Mouse (Mus musculus) mouse trophoblast stem cell (cell line): ENCODE data around the gene Cytl1.

ENCODE experiments used
- in situ Hi-C, 2 experiments: fragments of 300-500 bp; cut with MseI, MboI; formaldehyde crosslinking; loops; 2 replicates in 1 of 2; 3 replicates in 1 of 2; pipeline ENCODE4 v1.15.1; 2025

Cytl1 gene

DNA sequence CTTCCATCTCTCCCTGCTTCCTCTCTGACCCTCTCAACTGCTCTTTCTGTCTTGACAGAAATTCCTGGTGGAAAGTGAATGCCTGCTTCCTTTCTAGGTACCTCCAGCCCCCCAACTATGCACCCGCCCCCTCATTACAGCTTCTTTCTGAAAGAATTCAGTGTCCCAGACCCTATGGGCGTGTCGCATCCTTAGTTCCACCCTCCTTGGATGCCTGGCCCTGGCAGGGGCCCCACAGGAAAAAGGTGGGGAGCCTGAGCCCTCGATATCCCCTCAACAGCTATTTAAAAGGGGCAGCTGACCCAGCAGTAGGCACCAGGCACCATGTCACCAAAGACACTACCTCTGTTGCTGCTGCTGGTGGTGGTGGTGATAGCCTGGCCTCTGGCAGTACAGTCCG, at the start of gene Cytl1:
Gene Cytl1 (plus strand): TSS at position 296 of the 400 bp plus-strand sequence.
- in situ Hi-C loops: no loop called here

GRCm38 (mm10) chr5:37692759-37693158, 42.6 kb upstream of the Cytl1 start:
- in situ Hi-C loops: no loop called here

GRCm38 (mm10) chr5:37695773-37696172, 39.5 kb upstream of the Cytl1 start:
- in situ Hi-C loops: no loop called here

- in situ Hi-C loops: no loop called here
These were observed 38.0 kb upstream of the Cytl1 start for GRCm38 (mm10) chr5:37697286-37697685.

GRCm38 (mm10) chr5:37699757-37700156, 35.6 kb upstream of the Cytl1 start:
- in situ Hi-C loops: loop anchor here in 1 of 2 experiments (10.0 kb wide), 1 partner anchor 405 kb away; no protein-coding TSS in a partner anchor

GRCm38 (mm10) chr5:37704962-37705361, 30.4 kb upstream of the Cytl1 start:
- in situ Hi-C loops: loop anchor here in 1 of 2 experiments (10.0 kb wide), 1 partner anchor 410 kb away; no protein-coding TSS in a partner anchor

- in situ Hi-C loops: loop anchor here in 1 of 2 experiments (10.0 kb wide), 1 partner anchor 413 kb away; no protein-coding TSS in a partner anchor
These were observed 27.2 kb upstream of the Cytl1 start for GRCm38 (mm10) chr5:37708124-37708523.

DNA sequence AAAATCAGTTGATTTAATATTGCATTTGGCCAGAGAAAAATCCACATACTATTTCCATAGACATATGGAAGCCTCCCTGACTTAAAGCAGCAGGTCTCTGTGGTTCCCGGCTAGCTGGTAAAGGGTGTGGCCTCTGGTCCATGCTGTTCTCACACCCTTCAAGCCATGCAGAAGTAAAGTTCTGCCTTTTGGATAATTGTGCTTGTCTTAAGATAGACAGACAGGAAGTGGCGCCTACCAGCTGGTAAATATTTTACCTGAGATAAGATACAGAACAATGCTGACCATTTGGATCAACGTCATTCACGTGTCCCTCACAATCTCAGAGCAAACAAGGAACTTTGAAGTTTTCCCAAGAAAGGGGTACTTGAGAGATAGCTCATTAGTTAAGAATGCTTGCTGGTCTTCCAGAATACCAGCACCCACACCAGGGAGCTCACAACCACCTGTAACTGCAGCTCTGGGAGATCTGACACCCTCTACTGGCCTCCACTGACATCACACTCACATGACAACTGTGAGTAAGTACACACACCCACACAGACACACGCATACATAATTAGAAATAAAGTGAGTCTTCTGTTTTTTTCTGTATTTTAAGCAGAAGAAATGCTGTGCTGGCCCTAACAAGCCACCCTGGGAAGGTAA, 25.9 kb upstream of the Cytl1 start:
- in situ Hi-C loops: loop anchor here in 1 of 2 experiments (10.0 kb wide), 1 partner anchor 415 kb away; no protein-coding TSS in a partner anchor

DNA sequence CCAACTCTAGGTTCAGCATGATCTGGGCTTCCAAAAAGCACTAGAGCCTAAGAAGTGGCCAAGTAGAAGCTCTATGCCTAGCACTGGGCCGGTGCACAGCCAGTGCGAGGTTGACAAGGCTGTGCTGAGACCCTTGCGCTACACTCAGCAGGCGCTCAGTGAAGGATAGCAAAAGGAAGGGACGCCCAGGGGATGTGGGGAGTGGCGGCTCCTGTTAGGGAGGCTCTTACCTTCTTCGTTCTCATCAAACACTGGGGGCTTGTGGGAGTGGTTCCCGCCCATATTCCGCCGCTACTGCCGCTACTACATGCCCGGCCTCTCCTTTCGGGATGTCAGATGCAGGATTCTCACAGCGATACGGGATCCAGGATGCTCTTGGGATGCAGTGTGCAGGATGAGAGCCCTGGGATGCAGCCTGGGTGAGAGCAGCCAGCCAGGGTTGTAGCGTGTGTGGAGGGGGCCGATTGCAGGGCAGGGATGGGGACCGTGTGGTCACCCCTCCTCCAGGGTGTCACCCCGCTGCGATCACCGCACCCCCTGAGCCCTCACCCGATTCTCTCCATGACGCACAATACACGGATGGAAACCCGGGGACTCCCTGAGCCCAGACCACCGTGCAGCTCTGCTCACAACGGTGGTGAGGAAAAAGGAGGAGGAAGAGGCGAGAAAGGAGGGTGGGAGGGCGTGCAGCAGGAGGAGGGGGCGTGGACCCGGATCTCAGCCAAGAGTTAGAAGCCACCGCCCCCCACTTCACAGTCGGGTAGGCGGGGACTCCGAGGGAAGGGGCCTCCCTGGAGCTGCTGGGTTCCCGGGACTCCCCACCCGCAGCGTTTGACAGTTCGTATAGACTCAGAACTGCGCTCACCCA, 18.6 kb upstream of the Cytl1 start, which contains the start of gene Stk32b:
Gene Stk32b (minus strand): TSS at position 667 of the 868 bp plus-strand sequence.
- in situ Hi-C loops: no loop called here

DNA sequence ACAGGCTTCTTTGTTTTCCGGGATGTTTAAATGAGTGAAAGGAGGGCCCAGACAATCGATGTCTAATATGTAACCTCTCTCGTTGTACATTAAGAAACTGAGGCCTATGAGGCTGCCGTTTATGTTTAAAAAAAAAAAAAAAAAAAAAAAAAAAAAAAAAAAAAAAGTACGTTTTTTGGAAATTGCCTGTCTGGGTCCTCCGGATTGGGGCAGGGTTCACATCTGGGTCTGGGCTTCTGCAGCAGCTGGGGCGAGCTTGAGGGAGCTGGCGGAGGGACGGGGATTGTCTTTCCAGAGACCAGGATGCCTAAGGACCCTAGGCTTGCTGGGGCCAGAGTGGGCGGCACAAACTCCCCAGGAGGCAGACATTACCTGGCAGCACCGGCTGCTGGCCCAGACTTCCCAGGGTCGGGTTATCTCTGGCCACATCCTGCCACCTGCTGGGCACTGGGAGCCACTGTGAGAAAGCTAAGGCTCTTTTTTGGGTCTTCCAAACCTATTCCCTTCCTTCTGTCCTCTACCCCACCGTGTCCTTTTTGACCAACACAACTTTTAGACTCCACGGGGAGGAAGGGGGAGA, 17.8 kb upstream of the Cytl1 start:
- in situ Hi-C loops: no loop called here

DNA sequence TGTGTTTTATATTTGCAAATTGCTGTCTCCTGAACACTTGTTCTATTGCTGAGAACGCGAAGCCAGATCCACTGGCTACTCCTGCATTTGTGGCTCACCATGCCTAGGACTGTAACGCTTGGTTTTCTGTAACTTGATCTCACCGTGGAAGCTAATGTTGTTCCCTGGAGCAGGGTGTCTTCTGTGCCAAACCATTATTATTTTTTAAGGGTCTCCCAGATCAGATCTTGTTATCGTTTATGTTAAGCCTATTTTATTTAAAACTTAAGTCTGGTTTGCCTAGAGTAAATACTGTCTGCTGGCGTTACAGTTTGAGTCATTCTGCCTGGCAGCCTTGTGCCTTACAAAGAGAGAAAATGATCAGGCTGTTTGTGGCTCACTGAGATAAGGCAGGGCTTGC, 14.6 kb upstream of the Cytl1 start:
- in situ Hi-C loops: no loop called here

DNA sequence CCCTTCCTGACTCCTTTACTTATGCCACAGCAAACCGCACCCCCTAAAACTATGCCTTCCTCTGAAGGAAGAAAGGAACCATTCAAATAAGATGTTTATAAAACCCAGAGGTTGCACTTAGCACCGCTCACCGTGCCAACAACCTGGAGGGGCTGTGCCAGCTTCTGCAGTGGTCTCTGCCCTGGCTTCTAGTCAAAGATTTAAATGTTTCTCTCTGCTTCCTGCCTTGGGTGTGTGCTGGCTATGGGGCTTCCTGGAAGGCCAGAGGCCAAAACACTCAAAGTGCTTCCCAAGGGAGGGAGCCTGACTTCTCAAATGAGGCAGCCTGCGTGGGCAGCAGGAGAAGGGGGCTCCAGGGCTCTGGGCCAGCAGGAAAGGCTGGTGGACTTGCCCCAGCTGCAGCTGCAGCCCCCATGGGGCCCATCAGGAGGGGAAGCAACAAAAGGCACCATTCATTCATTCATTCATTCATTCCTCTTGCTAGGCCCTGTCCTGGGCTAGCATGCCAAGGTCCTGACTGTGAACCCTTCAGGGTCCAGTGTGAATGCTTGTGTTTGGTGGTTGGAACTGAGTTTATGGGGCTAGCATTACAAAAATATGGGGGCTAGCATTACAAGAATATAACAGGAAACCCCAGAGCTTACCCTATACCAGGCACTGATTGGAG, 10.0 kb upstream of the Cytl1 start:
- in situ Hi-C loops: no loop called here

- in situ Hi-C loops: no loop called here
These were observed 4.5 kb upstream of the Cytl1 start for GRCm38 (mm10) chr5:37730781-37731180.

GRCm38 (mm10) chr5:37736213-37736612, 894 bp downstream of the Cytl1 start:
- in situ Hi-C loops: no loop called here

GRCm38 (mm10) chr5:37743889-37744707, 8.8 kb downstream of the Cytl1 start:
- in situ Hi-C loops: loop anchor here in 1 of 2 experiments (10.0 kb wide), 1 partner anchor 449 kb away; no protein-coding TSS in a partner anchor

- in situ Hi-C loops: no loop called here
These were observed 17.0 kb downstream of the Cytl1 start for GRCm38 (mm10) chr5:37752027-37752967.

DNA sequence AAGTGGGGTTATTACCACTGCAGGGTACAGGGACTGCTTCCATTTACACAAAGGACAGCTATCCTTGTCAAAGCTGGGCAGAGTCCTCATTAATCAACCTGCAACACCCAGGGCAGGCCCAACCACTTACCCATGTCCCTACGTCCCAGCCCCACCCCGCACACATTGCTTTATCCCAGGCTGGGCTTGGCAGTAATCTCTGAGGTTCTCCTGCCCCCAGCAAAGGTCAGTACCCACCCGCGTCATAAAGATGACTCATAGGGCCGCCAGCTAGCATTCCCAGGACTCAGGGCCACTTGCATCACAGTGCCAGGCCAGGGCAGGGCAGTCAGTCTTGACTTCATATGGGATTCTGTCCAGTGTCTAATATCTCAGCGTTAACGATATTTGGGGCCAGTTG, 18.0 kb downstream of the Cytl1 start:
- in situ Hi-C loops: no loop called here

DNA sequence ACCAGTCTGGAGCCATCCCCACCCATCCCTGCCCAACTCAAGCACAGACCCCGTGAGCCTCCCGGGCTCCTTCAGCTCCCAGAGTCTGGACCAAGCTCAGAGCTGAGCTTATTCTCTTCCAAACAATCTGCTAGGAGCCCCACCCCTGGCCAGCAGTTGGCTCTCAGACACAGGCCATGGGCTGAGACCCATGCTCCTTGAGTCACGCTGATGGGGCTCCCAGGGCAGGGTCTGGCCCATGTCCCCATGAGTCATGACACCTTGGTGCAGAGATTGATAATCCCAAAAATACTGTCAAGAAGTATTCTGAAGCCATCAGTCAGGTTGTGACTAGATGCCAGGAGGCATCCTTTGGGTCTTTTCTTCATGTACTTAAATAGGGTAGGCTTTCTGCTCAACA, 26.7 kb downstream of the Cytl1 start:
- in situ Hi-C loops: no loop called here

- in situ Hi-C loops: no loop called here
These were observed 30.5 kb downstream of the Cytl1 start for GRCm38 (mm10) chr5:37765851-37766250.

GRCm38 (mm10) chr5:37767231-37767630, 31.9 kb downstream of the Cytl1 start:
- in situ Hi-C loops: no loop called here
